Mouse (Mus musculus) lung, adult 2 months (tissue): ENCODE results near the gene Kcnj2.

ENCODE experiments used
- CTCF ChIP-seq: fragments of 200-500 bp; IDR thresholded peaks from 2 replicates; pipeline ENCODE4 v1.5.1; 2011; ENCODE audit warnings: mild to moderate bottlenecking, low read length, control low read depth; ENCODE audit not compliant: insufficient read depth
- POLR2A ChIP-seq: fragments of 200-500 bp; IDR thresholded peaks from 2 replicates; pipeline ENCODE4 v1.6.1; 2011; ENCODE audit warnings: low read depth, mild to moderate bottlenecking, control low read depth, low read length, borderline replicate concordance; ENCODE audit errors: extremely low read depth

GRCm38 (mm10) chr11:111043298-111043697 lies 22.7 kb upstream of the Kcnj2 start:
- TF ChIP-seq POLR2A, result no peak
- TF ChIP-seq CTCF, result no peak
